Mouse (Mus musculus): ENCODE data around the gene Nosip. TPM values are rescaled to one million over a fixed set of nuclear protein-coding genes. Genes with fewer than 3 reads are reported as not detected.
A peak's percentile ranks its signal among the peaks of the same experiment; 100 is the strongest.

Nosip gene
- polyA plus RNA-seq (2014; fragmentation: Nextera tagmentation; extraction: Ambion mirVana), result 55.3 and 65.9 TPM in 2 replicates

- Histone ChIP-seq H3K4me1 (ENCODE audit: control insufficient read depth, insufficient read depth, low read length) (peaks cover 25% of the 10 kb centered on the region), H3K36me3 (ENCODE audit: control insufficient read depth, insufficient read depth, low read length) (no peaks in the 10 kb centered on the region), H3K9ac (replicated peaks; ENCODE audit: low read length) (peak within 1 kb of the TSS; percentile 49), H3K4me3 (replicated peaks; ENCODE audit: low read depth, low read length) (peak within 1 kb of the TSS; percentile 54), H3K27ac (replicated peaks; ENCODE audit: low read depth, low read length) (peak within 1 kb of the TSS; percentile 86), H3K4me2 (ENCODE audit: low read length) (peak within 1 kb of the TSS; percentile 54), H3K9me3 (ENCODE audit: control insufficient read depth, low read length) (no peaks in the 10 kb centered on the region), H3K27me3 (ENCODE audit: control insufficient read depth, insufficient read depth, low read length) (no peaks in the 10 kb centered on the region)
- DNase-seq (peak; percentile 98), ATAC-seq (ENCODE audit: low FRiP score, low TSS enrichment) (peak; percentile 87)
- WGBS, result under 1% methylated on average over 31 of the region's 31 CpGs
Observed at GRCm38 (mm10) chr7:45062239-45062835, at the start of gene Nosip, which contains the start of gene Prrg2. Gene Nosip, plus strand, starts transcription at chr7:45062429. Gene Prrg2, minus strand, starts transcription at chr7:45062677.

GRCm38 (mm10) chr7:45012824-45013223, 49.4 kb upstream of the Nosip start:
- Histone ChIP-seq H3K9me3 (ENCODE audit: control insufficient read depth, low read length) (no peaks in the 10 kb centered on the region), H3K27me3 (ENCODE audit: control insufficient read depth, insufficient read depth, low read length) (no peaks in the 10 kb centered on the region), H3K9ac (replicated peaks; ENCODE audit: low read length) (no peak overlapping the region), H3K4me3 (replicated peaks; ENCODE audit: low read depth, low read length) (no peak overlapping the region), H3K27ac (replicated peaks; ENCODE audit: low read depth, low read length) (no peak overlapping the region), H3K4me1 (ENCODE audit: control insufficient read depth, insufficient read depth, low read length) (peaks cover 20% of the 10 kb centered on the region), H3K4me2 (ENCODE audit: low read length) (no peak overlapping the region), H3K36me3 (ENCODE audit: control insufficient read depth, insufficient read depth, low read length) (peaks cover 49% of the 10 kb centered on the region)
- DNase-seq, result no peak
- WGBS, result 88% methylated on average over 4 of the region's 4 CpGs
- no peak for ATAC-seq (ENCODE audit: low FRiP score, low TSS enrichment)

DNA sequence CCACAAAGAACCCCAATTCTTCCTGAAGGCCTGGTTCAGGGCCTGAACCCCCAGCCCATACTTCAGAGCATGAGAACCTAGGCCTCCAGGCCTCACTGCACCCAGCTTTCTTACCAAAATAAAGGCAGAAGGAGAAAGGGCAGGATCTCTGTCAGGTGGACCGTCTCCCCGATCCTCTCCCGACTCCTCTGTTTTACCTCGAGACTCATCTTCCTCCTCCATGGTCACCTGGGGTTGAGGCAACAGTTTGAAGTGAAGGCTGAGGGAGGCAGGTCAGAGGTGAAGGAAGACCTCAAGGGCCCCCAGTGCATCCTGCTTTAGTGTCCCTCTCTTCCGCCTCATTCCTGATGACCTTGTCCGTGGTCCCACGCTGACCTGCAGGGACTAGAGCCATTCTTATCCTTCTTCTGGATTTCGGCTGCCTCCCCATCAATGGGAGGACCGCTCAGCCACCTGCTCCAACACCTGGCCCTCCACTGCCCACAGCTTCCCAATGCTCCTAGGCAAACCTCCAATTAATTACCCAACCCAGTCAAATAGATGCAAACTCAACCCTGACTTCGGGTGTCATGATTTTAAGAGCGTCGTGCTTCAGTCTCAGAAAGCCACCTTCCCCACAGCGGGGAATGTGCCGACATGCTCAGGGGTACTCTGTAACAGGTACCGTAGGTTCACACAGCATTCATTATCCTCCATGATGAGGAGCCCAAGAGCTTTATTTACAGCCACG, 48.7 kb upstream of the Nosip start:
- Histone ChIP-seq H3K27me3 (ENCODE audit: control insufficient read depth, insufficient read depth, low read length) (no peaks in the 10 kb centered on the region), H3K4me3 (replicated peaks; ENCODE audit: low read depth, low read length) (no peak overlapping the region), H3K4me2 (ENCODE audit: low read length) (no peak overlapping the region), H3K9me3 (ENCODE audit: control insufficient read depth, low read length) (no peaks in the 10 kb centered on the region), H3K4me1 (ENCODE audit: control insufficient read depth, insufficient read depth, low read length) (peaks cover 24% of the 10 kb centered on the region), H3K36me3 (ENCODE audit: control insufficient read depth, insufficient read depth, low read length) (peaks cover 42% of the 10 kb centered on the region), H3K9ac (replicated peaks; ENCODE audit: low read length) (no peak overlapping the region), H3K27ac (replicated peaks; ENCODE audit: low read depth, low read length) (no peak overlapping the region)
- no peak for ATAC-seq (ENCODE audit: low FRiP score, low TSS enrichment)
- 94% methylated on average over 16 of the region's 16 CpGs for WGBS
- DNase-seq, result no peak

DNA sequence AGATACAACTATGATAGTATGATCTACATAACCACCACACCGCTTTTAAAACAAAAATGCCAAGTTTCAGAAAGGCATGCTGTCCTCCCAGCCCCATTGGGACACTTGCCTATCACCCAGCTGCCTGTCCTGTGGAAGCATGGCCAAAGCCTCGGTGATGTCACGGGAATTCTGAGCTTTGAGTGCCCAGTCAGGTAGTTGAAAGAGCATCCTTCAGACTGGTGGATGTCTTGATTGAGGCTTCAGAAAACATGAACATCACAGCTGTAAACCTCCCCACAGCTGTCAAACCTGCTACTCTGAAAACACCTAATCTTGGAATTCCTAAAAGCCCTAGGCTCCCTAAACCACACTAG, 48.2 kb upstream of the Nosip start:
- Histone ChIP-seq H3K36me3 (ENCODE audit: control insufficient read depth, insufficient read depth, low read length) (peaks cover 37% of the 10 kb centered on the region), H3K4me1 (ENCODE audit: control insufficient read depth, insufficient read depth, low read length) (peaks cover 24% of the 10 kb centered on the region), H3K9ac (replicated peaks; ENCODE audit: low read length) (no peak overlapping the region), H3K4me2 (ENCODE audit: low read length) (no peak overlapping the region), H3K27ac (replicated peaks; ENCODE audit: low read depth, low read length) (no peak overlapping the region), H3K27me3 (ENCODE audit: control insufficient read depth, insufficient read depth, low read length) (no peaks in the 10 kb centered on the region), H3K9me3 (ENCODE audit: control insufficient read depth, low read length) (no peaks in the 10 kb centered on the region), H3K4me3 (replicated peaks; ENCODE audit: low read depth, low read length) (no peak overlapping the region)
- 95% methylated on average over 3 of the region's 3 CpGs for WGBS
- DNase-seq, result no peak
- no peak for ATAC-seq (ENCODE audit: low FRiP score, low TSS enrichment)

DNA sequence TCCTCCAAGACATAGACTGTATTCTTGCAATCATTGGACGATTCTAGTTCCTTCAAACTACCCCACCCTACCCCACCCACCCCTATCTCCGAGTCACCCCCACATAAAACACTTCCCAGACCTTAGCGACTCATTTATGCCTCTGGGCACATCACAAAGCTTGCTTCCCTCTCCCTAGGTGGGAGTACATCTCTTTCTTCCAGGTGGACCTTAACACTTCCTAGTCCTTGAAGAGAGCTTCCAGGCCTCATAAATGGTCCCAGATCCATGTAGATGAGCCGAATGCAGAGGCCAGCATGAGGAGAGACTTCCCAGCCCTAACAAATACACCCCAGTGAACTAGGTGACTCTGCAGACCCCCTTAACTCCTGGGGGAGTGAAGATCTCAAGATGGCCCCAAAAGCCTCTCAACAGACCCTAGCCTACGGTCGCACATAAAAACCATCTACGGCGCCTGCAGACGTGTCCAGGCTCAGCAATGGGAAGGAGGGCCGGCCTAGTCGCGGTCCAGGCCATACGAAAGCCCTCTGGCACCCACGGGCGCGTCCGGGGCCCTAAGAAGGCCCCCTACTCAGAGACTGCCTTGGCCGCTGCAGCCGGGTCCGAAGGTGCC, 46.8 kb upstream of the Nosip start:
- no peak for ATAC-seq (ENCODE audit: low FRiP score, low TSS enrichment)
- DNase-seq, result no peak
- peak overlapping the region; percentile 82 for H3K9ac ChIP-seq (replicated peaks; ENCODE audit: low read length)
- no peaks in the 10 kb centered on the region for H3K27me3 ChIP-seq (ENCODE audit: control insufficient read depth, insufficient read depth, low read length)
- H3K4me3 ChIP-seq (replicated peaks; ENCODE audit: low read depth, low read length), result peak overlapping the region; percentile 66
- peak overlapping the region; percentile 81 for H3K4me2 ChIP-seq (ENCODE audit: low read length)
- H3K9me3 ChIP-seq (ENCODE audit: control insufficient read depth, low read length), result no peaks in the 10 kb centered on the region
- H3K36me3 ChIP-seq (ENCODE audit: control insufficient read depth, insufficient read depth, low read length), result peaks cover 23% of the 10 kb centered on the region
- peaks cover 24% of the 10 kb centered on the region for H3K4me1 ChIP-seq (ENCODE audit: control insufficient read depth, insufficient read depth, low read length)
- 2% methylated on average over 20 of the region's 20 CpGs for WGBS
- peak overlapping the region; percentile 81 for H3K27ac ChIP-seq (replicated peaks; ENCODE audit: low read depth, low read length)

GRCm38 (mm10) chr7:45015957-45016612, 46.1 kb upstream of the Nosip start, which contains the start of gene Scaf1:
Gene Scaf1, minus strand, starts transcription at chr7:45016363.
- peak within 1 kb of the TSS; percentile 66 for H3K4me3 ChIP-seq (replicated peaks; ENCODE audit: low read depth, low read length)
- peak within 1 kb of the TSS; percentile 82 for H3K9ac ChIP-seq (replicated peaks; ENCODE audit: low read length)
- H3K27ac ChIP-seq (replicated peaks; ENCODE audit: low read depth, low read length), result peak within 1 kb of the TSS; percentile 81
- WGBS, result under 1% methylated on average over 69 of the region's 69 CpGs
- H3K36me3 ChIP-seq (ENCODE audit: control insufficient read depth, insufficient read depth, low read length), result peaks cover 19% of the 10 kb centered on the region
- peak; percentile 96 for ATAC-seq (ENCODE audit: low FRiP score, low TSS enrichment)
- H3K4me1 ChIP-seq (ENCODE audit: control insufficient read depth, insufficient read depth, low read length), result peaks cover 24% of the 10 kb centered on the region
- peak; percentile 100 for DNase-seq
- no peaks in the 10 kb centered on the region for H3K9me3 ChIP-seq (ENCODE audit: control insufficient read depth, low read length)
- H3K4me2 ChIP-seq (ENCODE audit: low read length), result peak within 1 kb of the TSS; percentile 81
- no peaks in the 10 kb centered on the region for H3K27me3 ChIP-seq (ENCODE audit: control insufficient read depth, insufficient read depth, low read length)

DNA sequence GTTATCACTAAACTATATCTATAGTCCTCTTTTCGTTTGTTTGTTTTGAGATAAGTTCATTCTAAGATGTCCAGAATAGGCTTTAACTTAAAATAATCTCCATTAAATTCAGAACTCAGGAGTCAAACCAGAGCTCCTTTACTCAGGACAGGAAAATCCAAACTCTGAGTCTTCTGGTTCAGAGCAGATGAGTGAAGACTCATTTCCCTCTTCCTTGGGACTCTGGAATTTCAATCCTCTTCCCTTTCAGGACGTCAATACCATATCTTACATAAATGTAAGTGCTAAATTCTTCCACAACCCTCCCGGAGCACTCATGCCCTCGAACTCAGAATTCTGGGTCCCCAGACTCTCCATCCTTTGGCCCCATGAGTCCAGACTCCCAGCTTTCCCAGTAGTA, 45.5 kb upstream of the Nosip start:
- Histone ChIP-seq H3K9ac (replicated peaks; ENCODE audit: low read length) (peak overlapping the region; percentile 26; the same call in 1 of the 2 replicates), H3K27ac (replicated peaks; ENCODE audit: low read depth, low read length) (peak overlapping the region; percentile 77), H3K9me3 (ENCODE audit: control insufficient read depth, low read length) (no peaks in the 10 kb centered on the region), H3K4me1 (ENCODE audit: control insufficient read depth, insufficient read depth, low read length) (peaks cover 24% of the 10 kb centered on the region), H3K4me3 (replicated peaks; ENCODE audit: low read depth, low read length) (peak overlapping the region; percentile 41), H3K27me3 (ENCODE audit: control insufficient read depth, insufficient read depth, low read length) (no peaks in the 10 kb centered on the region), H3K4me2 (ENCODE audit: low read length) (peak overlapping the region; percentile 81), H3K36me3 (ENCODE audit: control insufficient read depth, insufficient read depth, low read length) (peaks cover 12% of the 10 kb centered on the region)
- 6% methylated on average over 4 of the region's 4 CpGs for WGBS
- DNase-seq (peak; percentile 21), ATAC-seq (ENCODE audit: low FRiP score, low TSS enrichment) (no peak)

DNA sequence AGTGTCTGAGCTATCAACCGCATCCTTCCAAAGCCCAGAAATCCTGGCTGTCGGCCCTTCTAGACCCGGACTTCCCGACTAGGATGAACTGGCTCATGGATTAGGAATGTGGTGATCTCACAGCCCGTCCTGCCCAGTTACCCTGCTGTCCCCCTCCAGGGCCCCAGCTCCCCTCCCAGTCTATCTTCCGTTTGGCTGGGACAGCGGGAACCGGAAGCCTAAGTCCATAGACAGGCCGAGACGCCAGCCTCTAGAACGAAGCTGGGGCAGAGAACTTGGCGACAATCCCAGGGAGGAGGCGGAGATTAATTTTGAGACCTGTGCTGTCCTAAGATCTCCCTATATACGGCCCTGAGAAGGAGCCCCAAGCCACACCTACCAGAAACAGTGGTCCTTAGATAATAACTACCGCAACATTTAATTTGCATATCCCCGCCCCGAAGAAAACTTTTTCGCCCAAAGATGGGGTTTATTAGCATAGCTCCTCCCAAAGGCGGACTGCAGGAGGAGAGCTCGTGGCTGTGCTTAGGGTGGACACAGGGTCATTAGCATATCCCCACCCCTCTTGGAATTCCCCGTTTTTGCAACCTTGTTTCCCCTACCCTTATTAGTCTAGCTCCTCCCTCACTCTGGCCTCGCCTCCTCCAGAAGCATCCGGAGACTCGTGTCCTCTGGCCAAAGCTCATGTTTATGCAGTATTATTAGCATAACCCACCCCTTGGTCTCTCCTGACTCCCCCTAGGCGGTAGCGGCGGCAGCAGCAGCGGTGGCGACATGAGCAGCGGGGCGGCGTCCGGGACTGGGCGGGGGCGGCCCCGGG, 44.8 kb upstream of the Nosip start, which contains the start of gene Rras:
Gene Rras (plus strand): TSS at position 720 of the 820 bp plus-strand sequence.
- Histone ChIP-seq H3K4me2 (ENCODE audit: low read length) (peak within 1 kb of the TSS; percentile 81), H3K27ac (replicated peaks; ENCODE audit: low read depth, low read length) (peak within 1 kb of the TSS; percentile 77), H3K36me3 (ENCODE audit: control insufficient read depth, insufficient read depth, low read length) (peaks cover 5% of the 10 kb centered on the region), H3K4me1 (ENCODE audit: control insufficient read depth, insufficient read depth, low read length) (peaks cover 24% of the 10 kb centered on the region), H3K9me3 (ENCODE audit: control insufficient read depth, low read length) (no peaks in the 10 kb centered on the region), H3K27me3 (ENCODE audit: control insufficient read depth, insufficient read depth, low read length) (no peaks in the 10 kb centered on the region), H3K9ac (replicated peaks; ENCODE audit: low read length) (peak within 1 kb of the TSS; percentile 52), H3K4me3 (replicated peaks; ENCODE audit: low read depth, low read length) (peak within 1 kb of the TSS; percentile 41)
- WGBS, result 1% methylated on average over 36 of the region's 36 CpGs
- DNase-seq, result peak; percentile 89
- peak; percentile 81 for ATAC-seq (ENCODE audit: low FRiP score, low TSS enrichment)
